Mouse (Mus musculus): ENCODE measurements around the gene Mb21d2.

- TF ChIP-seq CTCF (IDR thresholded peaks at IDR 0.05; ENCODE audit: control insufficient read depth, insufficient read depth, insufficient replicate concordance, low read depth, low read length) = no peak
- no peak for TF ChIP-seq POLR2A (IDR thresholded peaks at IDR 0.05; ENCODE audit: control insufficient read depth, low read depth, low read length)
Measured at GRCm38 (mm10) chr16:28813290-28813689, 116.2 kb downstream of the Mb21d2 start.
